In genomic region chr4:101385002-101385401, GRCm38 (mm10) we compare ENCODE assay signal across 10 mouse cellular contexts. TPM values are rescaled to one million over a fixed set of nuclear protein-coding genes. Genes with fewer than 3 reads are reported as not detected.
DNase-seq lines count a peak whose midpoint lies in the region; ATAC-seq and TF ChIP-seq lines count a peak whose summit lies in the region.
"Had no signal": no experiment of that assay in that cellular context is flagged by ENCODE, and none has a peak within 500 bp of the region (broad histone marks: within the 10 kb centered on the region; RNA-seq: fewer than 3 reads in every experiment).

No protein-coding gene starts in this region.

- no peaks in the 10 kb centered on the region for H3K27me3 ChIP-seq in hindbrain, postnatal 0 days (ENCODE audit: insufficient read depth, low read length)
- no peaks in the 10 kb centered on the region for H3K27me3 ChIP-seq in hindbrain, embryonic 10.5 days (ENCODE audit: insufficient read depth, poor library complexity, severe bottlenecking)
- no peaks in the 10 kb centered on the region for H3K27me3 ChIP-seq in cerebellum, adult 2 months (ENCODE audit: control insufficient read depth, insufficient read depth, low read length)
- H3K27me3 ChIP-seq: kidney, embryonic 15.5 days had no signal

- no peak for TF ChIP-seq POLR2A in cerebellum, adult 2 months (IDR thresholded peaks at IDR 0.05; ENCODE audit: borderline replicate concordance, insufficient read depth, low read length)

- H3K9ac ChIP-seq in hindbrain, postnatal 0 days (replicated peaks; ENCODE audit: low read length), result no peak overlapping the region
- H3K9ac ChIP-seq: kidney, embryonic 15.5 days had no signal

- peak; percentile 37 for TF ChIP-seq CTCF in hindbrain, postnatal 0 days (IDR thresholded peaks at IDR 0.05; ENCODE audit: low read depth)
- TF ChIP-seq CTCF in cerebellum, adult 2 months (IDR thresholded peaks at IDR 0.05; ENCODE audit: borderline replicate concordance, insufficient read depth, low read depth, low read length), result peak; percentile 36; the same call in 1 of the 2 replicates

- intact Hi-C loops in left cerebral cortex, postnatal 4 days (cut with DNase I), result no loop called here

- H3K27ac ChIP-seq in hindbrain, postnatal 0 days, result no peak overlapping the region
- H3K27ac ChIP-seq in hindbrain, embryonic 10.5 days, result no peak overlapping the region
- H3K27ac ChIP-seq in cerebellum, adult 2 months (ENCODE audit: insufficient read depth, low read length), result no peak overlapping the region
- H3K27ac ChIP-seq: kidney, embryonic 15.5 days had no signal

- WGBS in hindbrain, postnatal 0 days, result 56% methylated on average over 2 of the region's 2 CpGs
- 59% methylated on average over 2 of the region's 2 CpGs for WGBS in hindbrain, embryonic 10.5 days
- 62% methylated on average over 2 of the region's 2 CpGs for WGBS in cerebellum, adult 2 months

- no peaks in the 10 kb centered on the region for H3K9me3 ChIP-seq in hindbrain, postnatal 0 days (ENCODE audit: low read length)
- H3K9me3 ChIP-seq in hindbrain, embryonic 10.5 days, result no peaks in the 10 kb centered on the region
- H3K9me3 ChIP-seq: kidney, embryonic 15.5 days had no signal

- peak; percentile 58 for DNase-seq in hindbrain, postnatal 0 days (ENCODE audit: low spot score)
- no peak for DNase-seq in hindbrain, embryonic 10.5 days (ENCODE audit: low spot score)
- peak; percentile 44 for DNase-seq in right cerebral cortex, postnatal 14 days
- DNase-seq in right cerebral cortex, postnatal 10 days (ENCODE audit: low spot score in 2 of 2), result no peak
- peak; percentile 55 to 62 for DNase-seq in cerebellum, adult 2 months
- peak; percentile 17 for DNase-seq in left cerebral cortex, postnatal 4 days
- DNase-seq in spleen, postnatal 4 days (ENCODE audit: low spot score in 2 of 2), result no peak
- DNase-seq: gastrocnemius, postnatal 25 days had no signal

- H3K36me3 ChIP-seq in hindbrain, postnatal 0 days (ENCODE audit: insufficient read depth, low read length), result no peaks in the 10 kb centered on the region
- no peaks in the 10 kb centered on the region for H3K36me3 ChIP-seq in hindbrain, embryonic 10.5 days
- H3K36me3 ChIP-seq: kidney, embryonic 15.5 days had no signal

- H3K4me1 ChIP-seq in hindbrain, postnatal 0 days (ENCODE audit: insufficient read depth, low read length), result no peaks in the 10 kb centered on the region
- H3K4me1 ChIP-seq in hindbrain, embryonic 10.5 days (replicated peaks), result no peaks in the 10 kb centered on the region
- H3K4me1 ChIP-seq in cerebellum, adult 2 months (ENCODE audit: control insufficient read depth, insufficient read depth, low read length), result no peaks in the 10 kb centered on the region
- H3K4me1 ChIP-seq: kidney, embryonic 15.5 days had no signal

- no peak for ATAC-seq in hindbrain, postnatal 0 days

- H3K4me3 ChIP-seq in hindbrain, postnatal 0 days (ENCODE audit: low read length), result no peak overlapping the region
- H3K4me3 ChIP-seq in hindbrain, embryonic 10.5 days, result no peak overlapping the region
- no peak overlapping the region for H3K4me3 ChIP-seq in cerebellum, adult 2 months (replicated peaks; ENCODE audit: insufficient read depth, low read depth, low read length)
- H3K4me3 ChIP-seq: kidney, embryonic 15.5 days had no signal

- no peak overlapping the region for H3K4me2 ChIP-seq in hindbrain, postnatal 0 days (ENCODE audit: low read depth, low read length)
- H3K4me2 ChIP-seq: kidney, embryonic 15.5 days; liver, embryonic 11.5 days had no signal

RNA-seq across cellular contexts. Expression of gene Ak4, which starts 34.1 kb away (rescaled TPM):
- total RNA-seq in hindbrain, postnatal 0 days (2014; rRNA removed), result 18.6 and 23.6 TPM in 2 replicates
- polyA plus RNA-seq in hindbrain, postnatal 0 days (2015; fragmentation: Nextera tagmentation; extraction: Ambion mirVana), result 8.2 and 8.4 TPM in 2 replicates
- polyA plus RNA-seq in hindbrain, embryonic 10.5 days (2016; fragmentation: Nextera tagmentation; extraction: Ambion mirVana), result 23.9 and 44.1 TPM in 2 replicates
- polyA plus RNA-seq in cerebellum, adult 2 months (2012; rRNA removed), result 56.6 and 76.5 TPM in 2 replicates
- 10 to 100 TPM; 10.2 to 11.8 TPM for total RNA-seq in left cerebral cortex, postnatal 4 days (2021)

Comparison
In these comparisons a context has a peak if more than half of its experiments do, and no peak if none do; other contexts are left out.
1. DNase-seq: peak in hindbrain, postnatal 0 days (single experiment), right cerebral cortex, postnatal 14 days (single experiment), cerebellum, adult 2 months (2 of 2) and left cerebral cortex, postnatal 4 days (single experiment); none in hindbrain, embryonic 10.5 days (single experiment), right cerebral cortex, postnatal 10 days (0 of 2) and spleen, postnatal 4 days (0 of 2).